Mouse (Mus musculus) CH12.LX (cell line): ENCODE data around the gene 2610301B20Rik.

Experiments
- CHD2 ChIP-seq: IDR thresholded peaks from 2 replicates; pipeline ENCODE4 v1.6.1; 2011; ENCODE audit warnings: low read length, improper control_type of control experiment
- CTCF ChIP-seq, 2 experiments: IDR thresholded peaks in 1 of 2; conservative IDR thresholded peaks in 1 of 2; 2 replicates each; pipeline ENCODE4 v1.5.1; 2011 to 2012; ENCODE audit warnings: low read depth in 2 of 2, low read length in 2 of 2, improper control_type of control experiment in 1 of 2, inconsistent platforms in 1 of 2, mild to moderate bottlenecking in 1 of 2, moderate library complexity in 1 of 2

DNA sequence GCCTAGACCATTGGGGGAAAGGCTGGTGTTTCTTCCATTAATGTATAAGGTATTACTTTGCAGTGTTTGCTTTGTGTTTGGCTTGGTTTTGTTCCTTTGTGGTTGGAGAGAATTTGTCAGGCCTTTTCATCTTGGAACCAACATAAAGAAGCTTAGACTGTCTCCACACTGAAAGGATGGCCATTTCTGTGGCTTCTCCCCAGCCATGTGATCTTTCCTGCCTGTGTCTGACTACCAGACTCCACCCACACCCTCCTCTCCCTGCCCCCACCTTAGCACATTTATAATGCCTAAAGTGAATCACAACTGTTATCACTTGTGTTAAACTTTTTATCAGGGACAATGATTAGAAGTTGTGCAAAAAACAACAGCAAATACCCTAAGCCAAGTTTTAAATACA, 1.1 kb downstream of the 2610301B20Rik start:
- TF ChIP-seq CHD2 (peak; percentile 67), CTCF (conservative IDR thresholded peaks at IDR 0.05 in 1 of 2, IDR thresholded peaks at IDR 0.05 in 1 of 2; ENCODE audit: low read depth in 2 of 2, low read length in 2 of 2) (no peak)
